Mouse (Mus musculus) urinary bladder, postnatal 4 days (tissue): Measurements from ENCODE around the gene Fam243.

Experiments used
- DNase-seq, 2 experiments: peaks; one replicate each; pipeline ENCODE4 v3.0.0; 2021 to 2022; ENCODE audit warnings: low spot score in 2 of 2

The Fam243 gene

DNA sequence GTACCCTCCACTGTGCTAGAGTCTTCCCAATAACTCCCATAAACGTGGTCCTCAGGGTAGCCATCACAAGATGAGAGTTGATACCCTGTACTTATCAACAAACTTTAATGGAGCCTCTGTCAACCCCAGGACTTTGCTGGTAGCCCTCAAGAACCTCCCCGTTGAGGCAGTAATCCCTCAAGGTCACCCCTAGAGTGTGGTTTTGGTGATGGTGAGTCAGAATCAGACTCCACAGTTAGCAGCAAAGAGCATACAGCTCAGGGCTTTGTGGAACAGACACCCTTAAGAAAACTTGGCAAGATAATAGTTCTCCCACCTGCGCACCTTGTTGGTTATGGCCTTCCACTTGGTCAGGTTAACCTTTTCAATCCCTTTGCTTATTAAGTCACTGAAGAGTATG, 880 bp downstream of the Fam243 start:
- no peak for DNase-seq

GRCm38 (mm10) chr16:92319353-92320109, 1.7 kb downstream of the Fam243 start:
- peak; percentile 36 to 72 for DNase-seq

GRCm38 (mm10) chr16:92316049-92316738, 5.0 kb downstream of the Fam243 start:
- no peak for DNase-seq

DNA sequence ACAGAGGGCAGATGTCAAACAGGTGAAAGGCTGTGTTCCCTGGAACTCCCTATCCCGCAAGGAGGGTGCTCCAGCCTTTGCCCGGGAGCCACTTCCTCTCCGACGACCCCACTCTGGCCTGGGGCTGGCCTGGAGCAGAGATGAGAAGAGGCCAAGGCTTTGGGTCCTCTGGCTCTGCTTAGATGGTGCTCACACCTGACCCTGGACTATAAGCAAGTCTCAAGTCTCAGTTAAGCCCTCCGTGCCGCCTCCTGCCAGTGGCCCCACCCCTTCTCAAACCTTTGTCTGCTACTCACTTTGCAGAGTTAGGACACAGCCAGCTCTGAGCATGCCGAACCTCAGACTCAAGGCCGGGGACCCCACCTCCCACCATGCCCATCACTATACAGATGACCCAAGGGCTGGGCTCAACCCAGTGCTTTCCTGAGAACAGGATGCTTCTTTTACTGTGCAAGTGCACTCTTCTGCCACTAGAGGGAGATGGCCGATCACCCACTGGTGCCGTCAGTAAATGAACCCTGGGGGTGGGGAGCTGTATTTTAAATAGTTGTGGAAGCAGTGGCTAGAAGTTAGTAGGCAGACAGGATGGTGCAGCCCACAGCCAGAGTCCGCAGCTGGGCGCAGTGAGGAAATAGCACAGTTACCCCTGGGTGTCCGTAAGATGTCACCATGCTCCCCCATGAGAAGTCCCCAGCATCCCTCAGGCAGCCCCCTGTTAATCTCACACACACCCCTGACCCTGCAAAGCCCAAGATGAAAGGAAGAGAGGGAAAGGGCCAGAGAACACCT, 7.1 kb downstream of the Fam243 start:
- DNase-seq = peak in 1 of 2 experiments; percentile 23

DNA sequence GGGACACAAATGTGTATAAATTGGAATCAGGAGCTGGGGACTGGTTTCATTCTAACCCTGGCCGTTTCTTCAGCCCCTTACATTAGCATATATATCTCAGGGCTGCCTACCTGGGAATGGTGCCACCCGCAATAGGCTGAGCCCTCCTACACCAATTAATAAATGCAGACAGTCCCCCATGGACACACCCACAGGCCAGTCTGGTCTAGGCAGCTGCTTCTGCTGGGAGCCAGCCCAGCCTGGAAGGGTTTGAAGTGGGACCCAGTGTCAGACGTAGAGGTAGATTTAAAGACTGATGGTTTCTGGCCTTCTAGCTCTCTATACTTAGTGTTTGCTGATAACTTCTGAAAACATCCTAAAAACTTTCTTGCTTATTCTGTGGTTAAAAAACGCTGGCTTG, 12.1 kb downstream of the Fam243 start:
- DNase-seq = no peak

DNA sequence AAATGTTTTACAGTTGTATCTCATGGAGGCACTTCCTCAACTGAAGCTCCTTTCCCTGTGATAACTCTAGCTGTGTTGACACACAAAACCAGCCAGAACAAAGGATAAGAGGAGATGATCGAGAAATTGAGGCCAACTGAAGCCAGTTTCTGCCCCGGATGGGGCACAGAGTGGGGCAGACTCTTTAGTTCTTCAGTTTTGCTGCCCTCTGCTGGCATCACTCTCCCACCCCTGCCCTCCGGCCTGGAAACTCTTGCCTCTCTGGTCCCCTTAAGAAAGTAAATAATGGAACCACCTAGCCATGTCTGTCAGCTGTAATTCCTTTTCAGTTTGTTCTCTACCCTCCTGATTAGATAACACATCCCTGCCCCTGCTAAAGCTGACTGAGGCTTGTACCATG, 13.3 kb downstream of the Fam243 start:
- DNase-seq = no peak

GRCm38 (mm10) chr16:92305519-92305918, 15.7 kb downstream of the Fam243 start:
- no peak for DNase-seq

DNA sequence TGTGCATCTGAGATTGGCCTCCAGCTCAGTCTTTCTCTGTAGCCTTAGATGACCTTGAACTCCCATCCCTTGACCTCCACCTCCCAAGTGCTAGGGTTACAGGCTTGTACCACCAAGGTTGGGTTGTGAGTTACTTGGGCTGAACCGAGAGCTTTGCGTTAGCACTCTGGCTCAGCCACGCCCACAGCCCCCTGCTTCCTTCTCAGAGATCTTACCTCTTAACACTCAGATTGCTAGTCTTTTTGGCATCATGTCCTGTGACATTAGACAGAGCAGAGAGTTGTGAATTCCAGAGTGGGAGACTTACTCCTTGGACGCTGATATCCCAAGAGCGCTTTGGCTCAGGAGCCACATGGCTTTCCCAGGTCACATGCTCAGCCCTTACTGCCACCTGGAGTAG, 18.7 kb downstream of the Fam243 start:
- DNase-seq = no peak

- no peak for DNase-seq
These were observed 19.3 kb downstream of the Fam243 start for GRCm38 (mm10) chr16:92301989-92302388.

DNA sequence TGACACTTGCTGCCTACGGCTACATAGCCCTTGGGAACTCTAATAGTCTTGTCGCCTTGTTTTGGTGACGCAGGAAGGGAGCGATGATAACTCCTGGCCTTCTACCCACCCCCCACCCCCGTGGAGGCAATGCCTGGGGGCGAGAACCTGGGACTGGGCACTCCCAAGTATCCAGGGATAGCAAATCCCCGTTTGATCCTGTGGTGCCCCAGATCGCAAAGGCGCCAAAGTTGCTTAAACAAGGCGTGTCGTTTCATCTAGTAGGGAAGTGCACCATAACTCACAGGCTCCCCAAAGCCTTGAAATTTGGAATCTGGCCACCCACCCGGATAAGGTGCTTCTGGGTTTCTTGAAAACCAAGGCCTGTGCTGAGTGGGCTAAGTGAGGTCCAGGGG, 19.8 kb downstream of the Fam243 start:
- DNase-seq = no peak

DNA sequence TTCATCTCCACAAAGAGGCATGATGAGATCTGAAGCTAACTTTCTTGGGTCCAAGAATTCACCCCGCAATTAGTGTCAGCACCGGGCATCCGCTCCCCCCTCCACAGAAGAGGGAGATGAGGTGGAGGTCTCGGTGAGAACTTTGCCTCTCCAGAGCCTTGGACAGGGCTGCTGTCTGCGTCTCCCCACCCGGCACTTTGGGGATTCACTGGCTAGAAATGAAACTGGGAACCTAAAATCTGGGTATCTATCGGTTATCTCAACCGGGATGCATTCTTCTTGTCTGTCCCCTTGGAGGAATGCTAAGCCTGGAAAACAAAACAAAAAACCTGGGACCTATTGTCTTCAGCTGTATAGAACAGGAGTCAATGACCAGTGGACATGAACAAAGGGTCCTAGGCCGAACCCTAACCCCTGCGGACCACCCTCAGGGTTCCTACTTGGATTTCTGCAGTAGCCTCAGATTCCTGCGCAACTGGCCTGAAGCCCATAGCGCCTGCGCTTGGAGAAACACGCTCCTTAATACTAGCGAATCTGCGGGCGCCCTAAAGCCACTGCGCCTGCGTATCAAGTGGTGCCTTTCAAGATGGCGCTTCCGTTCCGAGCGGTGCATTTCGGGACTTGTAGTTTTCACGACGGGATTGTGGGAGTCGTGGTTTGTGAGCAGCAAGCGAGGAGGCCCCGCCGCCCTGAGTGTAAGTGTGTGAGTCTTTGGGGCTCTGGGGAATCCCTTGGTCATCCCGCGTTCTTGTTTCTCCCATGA, 20.4 kb downstream of the Fam243 start, which contains the start of gene Smim11:
TSS of gene Smim11 (plus strand) at position 638 of the 763 bp plus-strand sequence.
- peak; percentile 88 to 92 for DNase-seq

DNA sequence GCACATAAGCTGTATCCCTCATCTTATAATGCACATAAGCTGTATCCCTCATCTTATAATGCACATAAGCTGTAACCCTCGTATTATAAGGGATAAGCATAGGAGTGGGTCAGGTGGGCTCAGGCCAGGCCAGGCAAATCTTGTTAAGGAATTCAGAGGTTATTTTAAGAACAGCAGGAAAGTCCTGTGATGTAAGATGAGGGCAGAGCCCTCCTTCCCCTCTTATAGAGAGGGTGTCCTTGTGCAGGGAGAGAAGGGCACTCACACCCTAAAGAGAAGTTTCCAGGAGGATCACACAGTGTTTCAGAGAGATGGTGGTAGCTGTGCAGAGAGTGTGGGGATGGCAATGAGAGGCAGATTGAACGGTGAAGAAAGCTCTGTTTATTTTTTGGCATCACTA, 25.9 kb downstream of the Fam243 start:
- DNase-seq = no peak

DNA sequence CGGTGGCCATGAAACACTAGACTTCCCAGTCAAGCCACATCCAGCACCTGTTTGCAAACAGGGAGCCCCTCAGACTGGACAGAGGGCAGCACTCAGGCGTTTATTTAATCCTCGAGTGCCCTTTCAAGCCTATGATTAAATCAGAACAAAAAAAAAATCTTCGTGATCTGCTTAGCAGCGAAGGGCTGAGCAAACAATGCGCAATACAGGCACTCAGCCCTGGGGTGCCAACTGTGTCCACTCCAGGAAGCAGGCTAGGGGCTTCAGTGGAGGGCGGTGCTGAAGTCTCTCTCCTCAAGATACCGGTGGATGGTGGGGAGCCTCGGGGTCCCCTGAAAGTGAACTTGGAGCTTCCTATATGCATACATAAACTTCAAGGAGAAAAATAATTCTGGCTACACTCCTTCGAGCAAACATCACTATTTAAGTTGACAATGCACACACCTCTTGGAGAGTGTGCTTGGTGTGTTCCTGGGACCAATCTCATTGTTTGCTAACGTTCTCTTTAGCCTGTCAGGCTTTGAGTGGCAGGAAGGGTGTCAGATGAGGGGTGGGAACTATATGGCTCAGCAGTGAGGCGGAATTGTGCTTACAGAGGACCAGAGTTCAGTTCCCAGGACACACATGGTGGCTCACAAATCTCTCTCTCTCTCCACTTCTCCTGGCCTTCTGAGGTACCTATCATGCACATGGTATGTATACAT, 26.8 kb downstream of the Fam243 start:
- no peak for DNase-seq

GRCm38 (mm10) chr16:92292101-92292500, 29.1 kb downstream of the Fam243 start, which contains the start of gene Kcne2:
Gene Kcne2, plus strand, starts transcription at chr16:92292389.
- DNase-seq = no peak

DNA sequence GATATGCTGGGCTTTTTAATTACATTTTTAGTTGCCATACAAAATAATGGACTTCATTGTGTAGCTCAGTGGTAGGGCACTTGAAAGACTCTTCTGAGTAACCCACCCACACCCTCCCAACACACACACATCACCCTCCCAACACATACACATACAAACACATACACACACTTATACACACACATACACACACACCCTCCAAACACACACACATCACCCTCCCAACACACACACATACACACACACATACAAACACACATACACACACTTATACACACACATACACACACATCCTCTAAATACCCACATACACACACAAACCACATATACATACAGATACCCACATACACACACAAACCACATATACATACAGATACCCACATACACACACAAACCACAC, 31.2 kb downstream of the Fam243 start:
- no peak for DNase-seq

DNA sequence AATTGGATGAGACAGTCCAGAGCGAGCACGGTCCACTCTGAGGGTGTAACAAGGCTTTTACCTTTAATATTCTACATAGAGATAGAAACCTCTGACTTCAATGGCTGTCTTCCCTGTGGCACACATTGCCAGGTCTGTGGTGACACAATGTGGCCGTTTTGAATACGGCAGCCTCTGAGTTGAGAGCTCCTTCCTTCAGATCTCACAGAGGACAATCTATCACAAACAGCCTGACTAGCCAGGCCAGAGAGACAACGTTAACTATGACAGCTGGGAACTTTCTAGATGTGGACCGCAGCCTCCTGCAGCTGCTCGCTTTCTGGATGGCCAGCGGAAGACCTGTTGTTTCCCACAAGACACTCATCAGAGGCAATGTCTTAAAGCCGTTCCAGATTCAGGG, 32.5 kb downstream of the Fam243 start:
- no peak for DNase-seq

DNA sequence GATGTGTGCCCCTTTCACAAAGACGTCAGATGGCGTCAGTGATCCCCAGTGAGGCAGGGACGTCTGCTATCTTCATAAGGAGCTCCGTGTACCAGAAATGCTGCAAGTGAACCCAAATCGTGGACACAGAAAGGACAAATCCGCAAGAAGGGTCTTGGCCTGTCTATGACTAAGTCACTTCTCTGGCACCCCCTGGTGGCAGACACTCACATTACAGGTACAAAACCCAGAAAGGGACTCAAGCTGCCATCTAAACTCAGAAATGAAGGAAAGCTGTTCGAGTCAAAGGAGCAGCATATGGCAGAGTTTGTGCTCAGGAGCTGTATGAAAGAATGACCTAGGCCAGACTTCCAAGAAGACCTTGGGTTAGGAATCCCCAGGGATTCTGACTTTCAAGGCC, 34.6 kb downstream of the Fam243 start:
- DNase-seq = peak; percentile 75 to 93

DNA sequence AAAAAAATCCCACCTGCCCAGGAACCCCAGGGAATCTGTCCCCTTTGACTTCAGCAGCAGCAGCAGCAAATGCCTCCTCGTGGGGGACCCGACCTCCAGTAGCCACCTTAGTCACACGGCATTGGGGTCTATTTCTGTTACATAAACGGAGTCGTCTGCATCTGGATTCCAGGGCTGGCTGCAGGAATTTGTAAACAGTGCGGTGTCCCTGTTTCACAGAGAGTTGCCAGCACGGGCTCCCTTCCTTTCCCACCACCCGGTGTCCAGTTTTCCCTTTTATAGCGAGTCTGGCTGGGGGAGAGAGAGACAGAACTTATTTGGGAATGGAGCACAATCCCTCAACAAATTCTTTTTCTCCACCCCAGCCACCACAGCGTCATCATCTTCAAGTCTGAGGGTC, 36.2 kb downstream of the Fam243 start:
- DNase-seq = no peak

DNA sequence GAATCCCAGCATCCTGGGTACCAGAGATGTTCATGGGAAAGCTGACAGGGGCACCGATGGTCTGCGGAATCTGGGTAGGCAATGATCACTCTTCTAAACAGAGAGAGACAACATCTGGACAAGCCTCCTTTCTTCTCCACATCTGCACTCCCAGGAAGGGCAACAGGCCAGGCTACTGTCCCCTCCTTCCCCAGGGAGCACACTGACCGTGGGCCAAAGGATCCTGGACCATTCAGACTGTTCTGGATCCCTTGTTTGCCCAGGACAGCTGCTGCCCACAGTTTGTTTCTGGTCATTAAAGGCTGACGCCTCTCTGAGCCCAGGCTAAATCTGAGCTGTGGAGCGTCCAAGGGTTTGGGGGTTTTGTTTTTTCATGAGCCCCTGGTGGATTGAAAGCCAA, 38.6 kb downstream of the Fam243 start:
- no peak for DNase-seq

DNA sequence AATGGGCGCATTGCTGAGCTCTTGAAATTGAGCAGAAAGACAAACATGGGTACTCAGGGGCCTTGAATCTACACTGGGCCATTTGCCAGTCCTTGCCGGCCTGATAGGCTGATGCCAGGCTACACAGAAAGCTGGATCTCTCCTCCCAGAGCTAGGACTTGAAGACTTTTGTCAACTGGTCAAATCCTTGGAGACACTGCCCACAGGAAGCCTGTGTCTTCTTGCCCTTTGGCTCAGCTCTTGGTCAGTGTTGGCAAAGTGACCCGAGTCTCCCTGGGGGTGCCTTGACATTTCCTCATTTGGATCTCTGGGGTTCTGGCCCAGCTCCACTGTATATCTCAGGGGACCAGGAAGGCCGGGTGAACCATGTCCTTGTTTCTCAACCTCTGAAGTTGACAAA, 45.7 kb downstream of the Fam243 start:
- no peak for DNase-seq

- no peak for DNase-seq
These were observed 46.7 kb downstream of the Fam243 start for GRCm38 (mm10) chr16:92274516-92274915.
